Mouse (Mus musculus) intestine, postnatal 0 days (tissue): ENCODE data around the gene Nrarp. TPM values are rescaled to one million over a fixed set of nuclear protein-coding genes. Genes with fewer than 3 reads are reported as not detected.

ENCODE experiments used
- ATAC-seq: fragments of 200-750 bp; cut with Nextera tagmentation; 2 replicates; pipeline ENCODE4 v1.8.0; 2017; ENCODE audit warnings: mild to moderate bottlenecking, moderate TSS enrichment, moderate library complexity
- H3K27ac ChIP-seq: fragments of 300-500 bp; sonication (generic); 2 replicates; pipeline ENCODE4 v1.5.1; 2014; ENCODE audit warnings: mild to moderate bottlenecking, low read depth, low read length, moderate library complexity
- H3K27me3 ChIP-seq: fragments of 300-500 bp; sonication (generic); replicated peaks from 2 replicates; pipeline ENCODE4 v1.6.1; 2014; ENCODE audit warnings: low read length, mixed read lengths; ENCODE audit not compliant: control insufficient read depth, insufficient read depth
- H3K36me3 ChIP-seq: fragments of 300-500 bp; sonication (generic); 2 replicates; pipeline ENCODE4 v1.6.1; 2014; ENCODE audit warnings: mild to moderate bottlenecking, moderate library complexity; ENCODE audit not compliant: control insufficient read depth, insufficient read depth
- H3K4me1 ChIP-seq: fragments of 300-500 bp; sonication (generic); replicated peaks from 2 replicates; pipeline ENCODE4 v1.6.1; 2014; ENCODE audit warnings: antibody characterized with exemption, low read length, mixed read lengths; ENCODE audit not compliant: control insufficient read depth, insufficient read depth
- H3K4me2 ChIP-seq: fragments of 300-500 bp; sonication (generic); replicated peaks from 2 replicates; pipeline ENCODE4 v1.6.1; 2014; ENCODE audit warnings: low read depth, mild to moderate bottlenecking, moderate library complexity
- H3K4me3 ChIP-seq: fragments of 300-500 bp; sonication (generic); 2 replicates; pipeline ENCODE4 v1.5.1; 2014; ENCODE audit warnings: low read depth, low read length
- H3K9ac ChIP-seq: fragments of 300-500 bp; sonication (generic); 2 replicates; pipeline ENCODE4 v1.6.1; 2014; ENCODE audit warnings: mild to moderate bottlenecking, low read depth, low read length
- H3K9me3 ChIP-seq: fragments of 300-500 bp; sonication (generic); 2 replicates; pipeline ENCODE4 v1.6.1; 2016; ENCODE audit warnings: mixed run types; ENCODE audit not compliant: control insufficient read depth
- CTCF ChIP-seq: sonication (generic); IDR thresholded peaks from 2 replicates; pipeline ENCODE4 v1.5.1; 2016; ENCODE audit warnings: low read depth, mild to moderate bottlenecking, control low read depth, antibody characterized with exemption, moderate library complexity
- WGBS: fragments of 180-500 bp; shearing (Covaris S2); extraction: QIAGEN DNeasy Blood & Tissue Kit; methylation state at CpG from one replicate; pipeline ENCODE4 v1.1.7; 2014; 5-methylcytosine and 5-hydroxymethylcytosine counted together
- polyA plus RNA-seq: library from polyadenylated mRNA; unstranded; fragments of >200 nt; fragmentation: Nextera tagmentation; extraction: Ambion mirVana; gene quantifications from 2 replicates; pipeline ENCODE4 v1.2.1, GENCODE M21; 2015

The Nrarp gene
- polyA plus RNA-seq, 1 experiment from 2014 or later: 16.5 TPM

GRCm38 (mm10) chr2:25182664-25183063, 2.1 kb downstream of the Nrarp start:
- WGBS: 14% methylated on average over 6 of the region's 6 CpGs
- TF ChIP-seq CTCF: no peak
- no peak overlapping the region for H3K27ac ChIP-seq
- peak overlapping the region; percentile 64 for H3K4me3 ChIP-seq
- no peak for ATAC-seq
- H3K4me1 ChIP-seq: peaks cover 11% of the 10 kb centered on the region; the same call in 1 of the 2 replicates
- H3K27me3 ChIP-seq: no peaks in the 10 kb centered on the region
- H3K9ac ChIP-seq: peak overlapping the region; percentile 35; the same call in 1 of the 2 replicates
- no peaks in the 10 kb centered on the region for H3K9me3 ChIP-seq
- H3K36me3 ChIP-seq: no peaks in the 10 kb centered on the region
- H3K4me2 ChIP-seq: peak overlapping the region; percentile 92

- peak overlapping the region; percentile 64; the same call in 1 of the 2 replicates for H3K4me3 ChIP-seq
- H3K36me3 ChIP-seq: no peaks in the 10 kb centered on the region
- ATAC-seq: no peak
Observed at GRCm38 (mm10) chr2:25183336-25183735, 2.8 kb downstream of the Nrarp start.

GRCm38 (mm10) chr2:25184496-25184895, 3.9 kb downstream of the Nrarp start:
- Histone ChIP-seq H3K4me3 (no peak overlapping the region), H3K4me1 (peaks cover 5% of the 10 kb centered on the region; the same call in 1 of the 2 replicates), H3K9ac (no peak overlapping the region), H3K36me3 (no peaks in the 10 kb centered on the region), H3K4me2 (no peak overlapping the region), H3K9me3 (no peaks in the 10 kb centered on the region), H3K27me3 (no peaks in the 10 kb centered on the region), H3K27ac (no peak overlapping the region)
- no peak for TF ChIP-seq CTCF
- ATAC-seq: no peak
- WGBS: 96% methylated on average over 7 of the region's 7 CpGs

More at GRCm38 (mm10) chr2:25183336-25183735, 2.8 kb downstream of the Nrarp start:
- no peak for TF ChIP-seq CTCF
- Histone ChIP-seq H3K27me3 (no peaks in the 10 kb centered on the region), H3K9me3 (no peaks in the 10 kb centered on the region), H3K4me2 (peak overlapping the region; percentile 92), H3K4me1 (peaks cover 8% of the 10 kb centered on the region; the same call in 1 of the 2 replicates), H3K9ac (no peak overlapping the region), H3K27ac (no peak overlapping the region)
- 64% methylated on average over 2 of the region's 2 CpGs for WGBS

GRCm38 (mm10) chr2:25185625-25186574, 5.3 kb downstream of the Nrarp start:
- H3K27me3 ChIP-seq: no peaks in the 10 kb centered on the region

GRCm38 (mm10) chr2:25186575-25186930, 6.0 kb downstream of the Nrarp start:
- H3K4me2 ChIP-seq: peak overlapping the region; percentile 91
- H3K4me1 ChIP-seq: peaks cover 2% of the 10 kb centered on the region; the same call in 1 of the 2 replicates
- no peaks in the 10 kb centered on the region for H3K36me3 ChIP-seq
- no peak for TF ChIP-seq CTCF
- H3K27me3 ChIP-seq: no peaks in the 10 kb centered on the region
- peak overlapping the region; percentile 48; the same call in 1 of the 2 replicates for H3K4me3 ChIP-seq
- peak; percentile 3; the same call in 1 of the 2 replicates for ATAC-seq
- 39% methylated on average over 5 of the region's 5 CpGs for WGBS
- H3K9ac ChIP-seq: no peak overlapping the region
- no peak overlapping the region for H3K27ac ChIP-seq
- no peaks in the 10 kb centered on the region for H3K9me3 ChIP-seq

More at GRCm38 (mm10) chr2:25185625-25186574, 5.3 kb downstream of the Nrarp start:
- Histone ChIP-seq H3K27ac (peak overlapping the region; percentile 64), H3K9ac (peak overlapping the region; percentile 59), H3K4me2 (peak overlapping the region; percentile 91), H3K4me1 (peaks cover 2% of the 10 kb centered on the region; the same call in 1 of the 2 replicates), H3K36me3 (no peaks in the 10 kb centered on the region), H3K9me3 (no peaks in the 10 kb centered on the region), H3K4me3 (peak overlapping the region; percentile 48)
- ATAC-seq: peak; percentile 42
- TF ChIP-seq CTCF: peak; percentile 82
- 2% methylated on average over 64 of the region's 64 CpGs for WGBS

GRCm38 (mm10) chr2:25187841-25188240, 7.3 kb downstream of the Nrarp start:
- no peak overlapping the region for H3K4me3 ChIP-seq
- no peak overlapping the region for H3K9ac ChIP-seq
- H3K4me2 ChIP-seq: no peak overlapping the region
- no peak overlapping the region for H3K27ac ChIP-seq
- no peak for TF ChIP-seq CTCF
- WGBS: 87% methylated on average over 6 of the region's 6 CpGs
- ATAC-seq: no peak
- H3K9me3 ChIP-seq: no peaks in the 10 kb centered on the region
- H3K27me3 ChIP-seq: no peaks in the 10 kb centered on the region
- no peaks in the 10 kb centered on the region for H3K36me3 ChIP-seq
- H3K4me1 ChIP-seq: peaks cover 2% of the 10 kb centered on the region; the same call in 1 of the 2 replicates
